ENCODE assay signal across 8 mouse cellular contexts in the genomic region with DNA sequence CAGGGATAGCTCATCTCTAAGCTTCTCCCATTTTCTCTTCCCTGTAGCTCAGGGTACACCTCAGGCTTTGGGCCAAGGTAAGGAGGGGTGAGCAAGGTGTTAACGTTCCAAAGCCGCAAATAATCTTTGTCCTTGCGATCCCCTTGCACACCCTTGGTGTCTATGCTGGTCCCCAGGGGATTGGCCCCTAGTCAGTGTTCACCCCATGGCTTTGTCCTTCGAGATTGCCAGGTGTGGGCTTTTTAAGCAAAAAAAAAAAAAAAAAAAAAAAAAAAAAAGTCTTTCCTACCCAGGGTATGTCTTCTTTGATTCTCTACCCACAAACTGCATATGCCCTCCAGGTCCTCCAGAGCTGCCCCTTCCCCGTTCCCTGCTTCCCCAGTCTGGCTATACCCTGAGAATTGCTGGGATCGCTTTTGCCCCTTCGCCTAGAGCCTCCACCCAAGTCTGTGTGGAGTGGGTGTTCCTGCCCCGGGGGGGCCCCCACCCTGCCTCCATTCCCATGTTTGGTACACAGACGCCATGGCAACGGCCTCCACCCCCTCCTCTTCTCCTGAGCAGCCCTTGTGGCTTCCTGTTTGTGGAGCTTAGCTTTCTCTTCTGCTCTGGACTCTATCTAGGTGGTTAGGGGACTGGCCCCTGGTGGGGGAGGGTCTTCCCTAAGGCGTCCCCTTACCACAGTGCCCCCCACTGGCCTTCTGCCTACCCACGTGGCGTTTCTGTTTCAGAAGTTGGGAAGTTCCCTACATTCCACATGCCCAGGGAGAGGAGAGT. TPM values are rescaled to one million over a fixed set of nuclear protein-coding genes. Genes with fewer than 3 reads are reported as not detected.
A peak's percentile ranks its signal among the peaks of the same experiment; 100 is the strongest.
DNase-seq lines count a peak whose midpoint lies in the region; ATAC-seq and TF ChIP-seq lines count a peak whose summit lies in the region.

No protein-coding gene starts in this region.

- peak; percentile 85 for DNase-seq in 3134 (ENCODE audit: extremely low read depth, insufficient read length, low spot score)
- DNase-seq in ZHBTc4 (ENCODE audit: low read depth, low spot score), result peak; percentile 51
- DNase-seq in layer of hippocampus, adult 9-10 months (ENCODE audit: low spot score), result no peak

- 45% methylated on average over 13 of the region's 13 CpGs for WGBS in forebrain, embryonic 13.5 days
- 42% methylated on average over 13 of the region's 13 CpGs for WGBS in limb, embryonic 12.5 days
- WGBS in midbrain, embryonic 12.5 days, result 39% methylated on average over 13 of the region's 13 CpGs

- peaks cover 51% of the 10 kb centered on the region for H3K4me1 ChIP-seq in forebrain, embryonic 13.5 days
- peaks cover 52% of the 10 kb centered on the region for H3K4me1 ChIP-seq in limb, embryonic 12.5 days (replicated peaks)
- peaks cover 53% of the 10 kb centered on the region for H3K4me1 ChIP-seq in midbrain, embryonic 12.5 days
- H3K4me1 ChIP-seq in testis, adult 2 months (ENCODE audit: control insufficient read depth, insufficient read depth, low read length), result peaks cover 20% of the 10 kb centered on the region

- peak overlapping the region; percentile 42 for H3K4me3 ChIP-seq in forebrain, embryonic 13.5 days
- peak overlapping the region; percentile 55 for H3K4me3 ChIP-seq in limb, embryonic 12.5 days (replicated peaks)
- peak overlapping the region; percentile 40; the same call in 1 of the 2 replicates for H3K4me3 ChIP-seq in midbrain, embryonic 12.5 days
- peak overlapping the region; percentile 3; the same call in 1 of the 2 replicates for H3K4me3 ChIP-seq in testis, adult 2 months (ENCODE audit: control insufficient read depth, low read depth, low read length)

- H3K9me3 ChIP-seq in forebrain, embryonic 13.5 days (replicated peaks), result no peaks in the 10 kb centered on the region
- H3K9me3 ChIP-seq in limb, embryonic 12.5 days, result no peaks in the 10 kb centered on the region
- no peaks in the 10 kb centered on the region for H3K9me3 ChIP-seq in midbrain, embryonic 12.5 days

- no peak overlapping the region for H3K27ac ChIP-seq in forebrain, embryonic 13.5 days
- no peak overlapping the region; the same call in 1 of the 2 replicates for H3K27ac ChIP-seq in limb, embryonic 12.5 days
- no peak overlapping the region for H3K27ac ChIP-seq in midbrain, embryonic 12.5 days (replicated peaks)
- peak overlapping the region; percentile 20; the same call in 1 of the 2 replicates for H3K27ac ChIP-seq in testis, adult 2 months (ENCODE audit: control insufficient read depth, insufficient read depth, low read depth, low read length)

- H3K36me3 ChIP-seq in forebrain, embryonic 13.5 days (ENCODE audit: poor library complexity, severe bottlenecking), result peaks cover 23% of the 10 kb centered on the region
- H3K36me3 ChIP-seq in limb, embryonic 12.5 days, result peaks cover 40% of the 10 kb centered on the region
- H3K36me3 ChIP-seq in midbrain, embryonic 12.5 days, result peaks cover 20% of the 10 kb centered on the region
- no peaks in the 10 kb centered on the region for H3K36me3 ChIP-seq in testis, adult 2 months (ENCODE audit: control insufficient read depth, insufficient read depth, low read length)

- H3K4me2 ChIP-seq in forebrain, embryonic 13.5 days, result peak overlapping the region; percentile 64
- H3K4me2 ChIP-seq in limb, embryonic 12.5 days, result peak overlapping the region; percentile 77
- peak overlapping the region; percentile 56 for H3K4me2 ChIP-seq in midbrain, embryonic 12.5 days (replicated peaks)

- no peak overlapping the region for H3K9ac ChIP-seq in forebrain, embryonic 13.5 days
- peak overlapping the region; percentile 56; the same call in 1 of the 2 replicates for H3K9ac ChIP-seq in limb, embryonic 12.5 days (replicated peaks)
- H3K9ac ChIP-seq in midbrain, embryonic 12.5 days (replicated peaks), result no peak overlapping the region

- no peak for TF ChIP-seq CTCF in testis, adult 2 months (IDR thresholded peaks at IDR 0.05; ENCODE audit: control insufficient read depth, insufficient read depth, insufficient replicate concordance, low read depth, low read length)

- TF ChIP-seq POLR2A in testis, adult 2 months (IDR thresholded peaks at IDR 0.05; ENCODE audit: control insufficient read depth, low read depth, low read length), result no peak

- peaks cover 38% of the 10 kb centered on the region for H3K27me3 ChIP-seq in forebrain, embryonic 13.5 days
- peaks cover 16% of the 10 kb centered on the region for H3K27me3 ChIP-seq in limb, embryonic 12.5 days
- peaks cover 60% of the 10 kb centered on the region for H3K27me3 ChIP-seq in midbrain, embryonic 12.5 days
- H3K27me3 ChIP-seq in testis, adult 2 months (ENCODE audit: control insufficient read depth, insufficient read depth, low read length), result no peaks in the 10 kb centered on the region

- ATAC-seq in forebrain, embryonic 13.5 days, result peak; percentile 1; the same call in 1 of the 2 replicates
- ATAC-seq in hematopoietic stem cell, adult 5-6 weeks (replicated peaks in 1 of 2; ENCODE audit: insufficient read depth in 1 of 2, low FRiP score in 2 of 2, low TSS enrichment in 1 of 2, low read depth in 1 of 2, poor library complexity in 2 of 2, severe bottlenecking in 2 of 2), result peak; percentile 56 to 61
- peak; percentile 19; the same call in 1 of the 2 replicates for ATAC-seq in limb, embryonic 12.5 days (ENCODE audit: insufficient number of reproducible peaks, insufficient read depth, low FRiP score, low TSS enrichment, low read depth)
- ATAC-seq in midbrain, embryonic 12.5 days (ENCODE audit: low FRiP score, low read depth), result 0 out of 2 replicates have a peak, but pooled peaks have one; percentile 7

RNA-seq across cellular contexts. Expression of gene Tagln2, which starts 1.7 kb away (rescaled TPM):
- 52.9 and 55.8 TPM in 2 replicates for polyA plus RNA-seq in forebrain, embryonic 13.5 days (2015; fragmentation: Nextera tagmentation; extraction: Ambion mirVana)
- total RNA-seq in hematopoietic stem cell, adult 5-6 weeks (2017), result 251 and 258 TPM in 2 replicates
- 66.4 and 74.9 TPM in 2 replicates for polyA plus RNA-seq in limb, embryonic 12.5 days (2016; fragmentation: Nextera tagmentation; extraction: Ambion mirVana)
- polyA plus RNA-seq in midbrain, embryonic 12.5 days (2016; fragmentation: Nextera tagmentation; extraction: Ambion mirVana), result 37.0 and 45.9 TPM in 2 replicates
- polyA plus RNA-seq in testis, adult 2 months (2012; rRNA removed), result 7.6 and 16.5 TPM in 2 replicates

RNA-seq across cellular contexts. Expression of gene Cfap45, which starts 19.0 kb away (rescaled TPM):
- 1.4 and 2.2 TPM in 2 replicates for polyA plus RNA-seq in forebrain, embryonic 13.5 days (2015; fragmentation: Nextera tagmentation; extraction: Ambion mirVana)
- 1.2 and 2.9 TPM in 2 replicates for total RNA-seq in hematopoietic stem cell, adult 5-6 weeks (2017)
- 1.1 and 1.2 TPM in 2 replicates for polyA plus RNA-seq in limb, embryonic 12.5 days (2016; fragmentation: Nextera tagmentation; extraction: Ambion mirVana)
- 1.2 TPM in 2 replicates for polyA plus RNA-seq in midbrain, embryonic 12.5 days (2016; fragmentation: Nextera tagmentation; extraction: Ambion mirVana)
- 302 and 305 TPM in 2 replicates for polyA plus RNA-seq in testis, adult 2 months (2012; rRNA removed)

RNA-seq across cellular contexts. Expression of gene Igsf9, which starts 20.0 kb away (rescaled TPM):
- 78.7 and 90.7 TPM in 2 replicates for polyA plus RNA-seq in forebrain, embryonic 13.5 days (2015; fragmentation: Nextera tagmentation; extraction: Ambion mirVana)
- total RNA-seq in hematopoietic stem cell, adult 5-6 weeks (2017), result 1.1 and 1.9 TPM in 2 replicates
- polyA plus RNA-seq in limb, embryonic 12.5 days (2016; fragmentation: Nextera tagmentation; extraction: Ambion mirVana), result 69.7 and 70.5 TPM in 2 replicates
- 86.1 and 99.3 TPM in 2 replicates for polyA plus RNA-seq in midbrain, embryonic 12.5 days (2016; fragmentation: Nextera tagmentation; extraction: Ambion mirVana)
- polyA plus RNA-seq in testis, adult 2 months (2012; rRNA removed), result 66.1 and 68.5 TPM in 2 replicates

RNA-seq across cellular contexts. Expression of gene Slamf9, which starts 26.4 kb away (rescaled TPM):
- 0.21 and 0.23 TPM in 2 replicates for polyA plus RNA-seq in forebrain, embryonic 13.5 days (2015; fragmentation: Nextera tagmentation; extraction: Ambion mirVana)
- total RNA-seq in hematopoietic stem cell, adult 5-6 weeks (2017), result not detected in 2 replicates
- polyA plus RNA-seq in limb, embryonic 12.5 days (2016; fragmentation: Nextera tagmentation; extraction: Ambion mirVana), result 0.21 TPM in 1 of 2 replicates, not detected in the other
- polyA plus RNA-seq in midbrain, embryonic 12.5 days (2016; fragmentation: Nextera tagmentation; extraction: Ambion mirVana), result 0.18 TPM in 1 of 2 replicates, not detected in the other
- polyA plus RNA-seq in testis, adult 2 months (2012; rRNA removed), result 9.8 and 13.1 TPM in 2 replicates

RNA-seq across cellular contexts. Expression of gene Vsig8, which starts 54.2 kb away (rescaled TPM):
- 0.11 and 0.14 TPM in 2 replicates for polyA plus RNA-seq in forebrain, embryonic 13.5 days (2015; fragmentation: Nextera tagmentation; extraction: Ambion mirVana)
- not detected in 2 replicates for total RNA-seq in hematopoietic stem cell, adult 5-6 weeks (2017)
- polyA plus RNA-seq in limb, embryonic 12.5 days (2016; fragmentation: Nextera tagmentation; extraction: Ambion mirVana), result 0.18 TPM in 1 of 2 replicates, not detected in the other
- polyA plus RNA-seq in midbrain, embryonic 12.5 days (2016; fragmentation: Nextera tagmentation; extraction: Ambion mirVana), result 0.15 TPM in 1 of 2 replicates, not detected in the other
- polyA plus RNA-seq in testis, adult 2 months (2012; rRNA removed), result 12.1 and 14.1 TPM in 2 replicates

Comparison
In these comparisons a context has a peak if more than half of its experiments do, and no peak if none do; other contexts are left out.
1. ATAC-seq: peak in every context shown above with its lines; median percentile 58 in hematopoietic stem cell, adult 5-6 weeks; 19 in limb, embryonic 12.5 days; 7 in midbrain, embryonic 12.5 days; 1 in forebrain, embryonic 13.5 days.
2. H3K4me3 ChIP-seq: peak in every context shown above with its lines; median percentile 55 in limb, embryonic 12.5 days; 42 in forebrain, embryonic 13.5 days; 40 in midbrain, embryonic 12.5 days; 3 in testis, adult 2 months.
3. RNA of gene Cfap45, which starts 19.0 kb away (polyA plus RNA-seq): 302 to 305 TPM in testis, adult 2 months; 1.4 to 2.2 TPM in forebrain, embryonic 13.5 days, 1.2 TPM in midbrain, embryonic 12.5 days and 1.1 to 1.2 TPM in limb, embryonic 12.5 days; every median in the first group is over 10 times any median in the second.
4. Peak in every context shown above with its lines, with median percentiles within 50 percentile points of each other: H3K4me2 ChIP-seq.